Mouse (Mus musculus) left cerebral cortex, postnatal 36 days (tissue): ENCODE data around the gene Cltrn. TPM values are rescaled to one million over a fixed set of nuclear protein-coding genes. Genes with fewer than 3 reads are reported as not detected.

Experiments used
- DNase-seq, 2 experiments: peaks; one replicate each; pipeline ENCODE4 v3.0.0; 2021 to 2022; ENCODE audit warnings: low spot score in 2 of 2, mixed read lengths in 1 of 2
- intact Hi-C: fragments of 180-260 bp; cut with DNase I; formaldehyde crosslinking; loops from one replicate; pipeline ENCODE4 v1.15.1; 2025
- total RNA-seq, 2 experiments: library from RNA; stranded (reverse); gene quantifications; 2 replicates each; pipeline ENCODE4 v1.2.3; 2021

Cltrn gene
- total RNA-seq: not detected

GRCm38 (mm10) chrX:164088582-164088981 lies at the start of gene Cltrn:
Gene Cltrn (plus strand): TSS chrX:164088830.
- no peak for DNase-seq
- intact Hi-C loops: no loop called here

GRCm38 (mm10) chrX:164038882-164039281 lies 49.7 kb upstream of the Cltrn start:
- DNase-seq: no peak
- intact Hi-C loops: no loop called here

- DNase-seq: peak; percentile 22 to 57
- intact Hi-C loops: no loop called here
Observed at GRCm38 (mm10) chrX:164042069-164042468, 46.6 kb upstream of the Cltrn start.

GRCm38 (mm10) chrX:164046736-164047135 lies 41.9 kb upstream of the Cltrn start:
- intact Hi-C loops: loop anchor here (1.0 kb wide), 1 partner anchor 8 kb away; no protein-coding TSS in a partner anchor
- DNase-seq: no peak

- no peak for DNase-seq
- intact Hi-C loops: no loop called here
Observed at GRCm38 (mm10) chrX:164055726-164056125, 32.9 kb upstream of the Cltrn start.

- no peak for DNase-seq
- intact Hi-C loops: no loop called here
Observed at GRCm38 (mm10) chrX:164058523-164058922, 30.1 kb upstream of the Cltrn start.

GRCm38 (mm10) chrX:164059070-164059469 lies 29.6 kb upstream of the Cltrn start:
- DNase-seq: no peak
- intact Hi-C loops: no loop called here

- intact Hi-C loops: loop anchor here (10.0 kb wide), 1 partner anchor 1151 kb away; no protein-coding TSS in a partner anchor
Observed at GRCm38 (mm10) chrX:164066185-164066584, 22.4 kb upstream of the Cltrn start.

GRCm38 (mm10) chrX:164068968-164069367 lies 19.7 kb upstream of the Cltrn start:
- DNase-seq: no peak
- intact Hi-C loops: loop anchor here (10.0 kb wide), 1 partner anchor 1154 kb away; no protein-coding TSS in a partner anchor

More at GRCm38 (mm10) chrX:164066185-164066584, 22.4 kb upstream of the Cltrn start:
- peak; percentile 16 to 40 for DNase-seq

GRCm38 (mm10) chrX:164076040-164076775 lies 12.4 kb upstream of the Cltrn start, which contains the start of gene Siah1b:
Gene Siah1b (minus strand): TSS chrX:164076493.
- intact Hi-C loops: loop anchor here (10.0 kb wide), 1 partner anchor 121 kb away; the partner anchor contains the start of gene Zrsr2
- DNase-seq: peak; percentile 89

- intact Hi-C loops: no loop called here
Observed at GRCm38 (mm10) chrX:164082030-164082429, 6.6 kb upstream of the Cltrn start.

GRCm38 (mm10) chrX:164089916-164090315 lies 1.3 kb downstream of the Cltrn start:
- intact Hi-C loops: no loop called here
- DNase-seq: no peak

More at GRCm38 (mm10) chrX:164082030-164082429, 6.6 kb upstream of the Cltrn start:
- no peak for DNase-seq

GRCm38 (mm10) chrX:164092300-164093169 lies 3.9 kb downstream of the Cltrn start:
- intact Hi-C loops: no loop called here
- no peak for DNase-seq

- intact Hi-C loops: no loop called here
- no peak for DNase-seq
Observed at GRCm38 (mm10) chrX:164093435-164093834, 4.8 kb downstream of the Cltrn start.

GRCm38 (mm10) chrX:164095838-164096237 lies 7.2 kb downstream of the Cltrn start:
- intact Hi-C loops: no loop called here
- no peak for DNase-seq

- no peak for DNase-seq
- intact Hi-C loops: loop anchor here (2.0 to 10.0 kb wide), 2 partner anchors 79 to 293 kb away; no protein-coding TSS in a partner anchor
Observed at GRCm38 (mm10) chrX:164101483-164101882, 12.9 kb downstream of the Cltrn start.

GRCm38 (mm10) chrX:164102198-164102597 lies 13.6 kb downstream of the Cltrn start:
- no peak for DNase-seq
- intact Hi-C loops: loop anchor here (10.0 kb wide), 1 partner anchor 293 kb away; no protein-coding TSS in a partner anchor

GRCm38 (mm10) chrX:164102656-164103055 lies 14.0 kb downstream of the Cltrn start:
- no peak for DNase-seq
- intact Hi-C loops: loop anchor here (10.0 kb wide), 1 partner anchor 292 kb away; no protein-coding TSS in a partner anchor

GRCm38 (mm10) chrX:164111146-164111545 lies 22.5 kb downstream of the Cltrn start:
- intact Hi-C loops: no loop called here
- no peak for DNase-seq

- no peak for DNase-seq
- intact Hi-C loops: no loop called here
Observed at GRCm38 (mm10) chrX:164113744-164114143, 25.1 kb downstream of the Cltrn start.
